Mouse (Mus musculus) spleen, adult 2 months (tissue): ENCODE results near the gene Tsga10ip.

Experiments
- CTCF ChIP-seq: fragments of 200-500 bp; IDR thresholded peaks from 2 replicates; pipeline ENCODE4 v1.5.1; 2011; ENCODE audit warnings: mild to moderate bottlenecking, inconsistent platforms; ENCODE audit not compliant: insufficient read depth, insufficient read length, insufficient replicate concordance; ENCODE audit errors: extremely low read depth
- POLR2A ChIP-seq: fragments of 200-500 bp; IDR thresholded peaks from 2 replicates; pipeline ENCODE4 v1.6.1; 2011; ENCODE audit warnings: low read depth, low read length, inconsistent platforms

GRCm38 (mm10) chr19:5451766-5452165, 49.4 kb upstream of the Tsga10ip start:
- TF ChIP-seq POLR2A (no peak), CTCF (no peak)
